Mouse (Mus musculus): ENCODE measurements around the gene Bod1l.

Gene Bod1l

GRCm38 (mm10) chr5:41844147-41844529 is at the start of gene Bod1l:
Gene Bod1l (minus strand): TSS chr5:41844315.
- DNase-seq (ENCODE audit: low read depth, low spot score) = peak; percentile 96

DNA sequence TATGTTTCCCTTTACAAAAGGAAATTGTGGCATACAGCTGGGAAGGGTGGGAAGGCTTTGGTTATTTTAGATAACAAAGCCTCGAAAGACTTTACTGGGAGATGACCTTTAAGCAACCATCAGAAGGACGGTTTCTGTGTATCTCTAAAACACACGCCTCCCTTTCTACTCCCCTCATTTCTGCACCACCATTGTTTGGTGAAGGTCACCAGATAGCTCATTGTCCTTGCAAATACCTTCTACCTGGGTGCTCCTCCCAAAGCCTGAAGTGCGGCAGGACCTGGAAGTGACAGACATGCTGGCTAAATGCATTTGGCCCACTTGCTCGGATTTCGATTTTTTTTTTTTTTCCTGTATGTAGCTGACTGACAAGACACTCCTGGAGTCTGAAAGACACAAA is 49.2 kb upstream of the Bod1l start:
- no peak for DNase-seq (ENCODE audit: low read depth, low spot score)

DNA sequence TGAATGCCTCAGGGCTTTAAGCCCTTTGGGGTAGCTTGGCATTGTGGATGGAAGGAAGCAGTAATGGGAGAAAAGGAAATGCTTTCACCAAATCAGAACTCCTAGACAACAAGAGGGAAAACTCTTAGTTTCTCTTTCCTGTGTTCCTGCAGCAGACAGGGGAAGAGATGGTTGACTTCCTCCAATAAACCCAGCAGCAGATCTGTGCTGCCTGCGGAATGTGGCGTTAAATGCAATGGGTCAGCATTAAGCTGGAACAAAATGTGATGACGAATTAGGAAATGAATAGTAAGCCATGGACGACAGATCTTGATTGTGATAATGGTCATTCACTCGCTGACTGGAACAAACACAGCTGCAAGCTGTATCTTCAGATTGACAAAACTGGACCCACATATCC is 46.8 kb upstream of the Bod1l start:
- DNase-seq (ENCODE audit: low read depth, low spot score) = no peak

- no peak for DNase-seq (ENCODE audit: low read depth, low spot score)
Measured at GRCm38 (mm10) chr5:41889245-41889849, 45.2 kb upstream of the Bod1l start.

DNA sequence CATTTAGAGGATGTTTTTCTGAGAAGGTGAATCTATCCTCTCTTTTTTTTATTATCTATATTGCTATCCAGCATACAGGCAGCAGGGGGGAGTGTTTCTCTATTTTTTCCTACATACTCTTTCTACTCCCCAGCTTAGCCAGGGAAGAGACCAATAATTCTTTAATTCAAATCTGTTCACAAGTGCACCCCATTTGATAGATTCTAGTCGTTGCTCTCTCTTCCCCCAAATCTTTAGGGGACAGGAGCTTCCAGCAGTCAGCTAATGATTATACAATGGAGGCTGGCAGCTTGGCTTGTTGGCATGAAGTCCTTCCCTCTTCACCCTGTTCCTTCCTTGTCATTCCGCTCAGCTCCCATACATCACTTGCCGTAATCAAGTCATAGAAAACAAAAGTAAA is 44.7 kb upstream of the Bod1l start:
- no peak for DNase-seq (ENCODE audit: low read depth, low spot score)

- peak; percentile 52 for DNase-seq (ENCODE audit: low read depth, low spot score)
Measured at GRCm38 (mm10) chr5:41887738-41888137, 43.6 kb upstream of the Bod1l start.

DNA sequence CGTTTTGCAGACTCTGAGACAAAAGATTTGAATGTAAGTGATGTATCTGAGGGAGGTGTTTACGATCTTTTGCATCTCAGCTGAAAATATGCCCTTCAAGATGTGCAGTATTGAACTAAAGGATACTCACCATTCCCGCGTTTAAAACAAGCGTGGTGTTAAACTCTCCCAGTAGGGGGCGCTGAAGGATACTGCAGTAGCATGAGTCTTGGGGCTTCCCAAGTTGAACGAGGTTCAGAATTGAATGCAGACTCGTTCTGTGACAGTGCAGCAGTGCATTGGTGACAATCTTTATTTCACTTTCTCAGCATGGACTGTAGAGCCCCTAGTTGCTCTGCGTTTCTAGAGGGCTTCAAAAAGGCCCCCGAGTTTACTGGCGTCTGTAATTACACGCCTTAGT is 40.4 kb upstream of the Bod1l start:
- peak; percentile 38 for DNase-seq (ENCODE audit: low read depth, low spot score)

- DNase-seq (ENCODE audit: low read depth, low spot score) = no peak
Measured at GRCm38 (mm10) chr5:41871164-41871563, 27.0 kb upstream of the Bod1l start.

DNA sequence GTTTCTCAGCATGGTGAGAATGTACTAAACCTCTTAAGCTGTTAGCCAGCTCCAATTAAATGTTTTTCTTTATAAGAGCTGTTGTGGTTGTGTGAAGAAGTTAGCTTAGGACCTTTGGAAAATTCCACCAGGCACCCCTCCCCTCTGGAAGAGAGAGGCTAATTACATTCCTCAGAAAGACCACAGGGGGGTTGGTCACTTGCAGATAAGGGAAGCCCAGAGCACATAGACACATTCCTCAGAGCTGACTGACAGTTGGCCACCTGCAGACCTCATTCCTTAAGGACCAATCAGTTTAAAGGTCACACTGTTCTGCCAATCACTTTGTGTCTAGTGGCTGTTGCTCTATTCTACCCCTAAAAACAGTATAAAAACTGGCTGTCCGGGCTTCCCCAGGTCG is 11.7 kb upstream of the Bod1l start:
- no peak for DNase-seq (ENCODE audit: low read depth, low spot score)

DNA sequence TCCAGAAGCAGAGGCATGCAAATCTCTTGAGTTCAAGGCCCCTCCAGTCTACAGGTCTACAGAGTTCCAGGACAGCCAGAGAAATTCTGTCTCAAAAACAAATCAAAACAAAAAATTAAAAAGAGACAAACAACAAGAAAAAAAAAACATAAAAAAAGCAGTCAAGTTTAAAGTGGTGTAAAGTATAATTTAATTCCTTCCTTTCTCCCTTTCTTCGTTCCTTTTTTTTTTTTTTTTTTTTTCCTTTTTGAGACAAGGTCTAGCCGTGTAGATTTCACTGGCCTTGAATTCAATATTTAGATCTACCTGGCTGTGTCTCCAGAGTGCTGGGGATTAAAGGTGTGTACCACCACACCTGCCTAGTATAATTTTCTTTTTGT is 1.4 kb upstream of the Bod1l start:
- DNase-seq (ENCODE audit: low read depth, low spot score) = no peak

GRCm38 (mm10) chr5:41844820-41845557 is 874 bp upstream of the Bod1l start:
- peak; percentile 62 for DNase-seq (ENCODE audit: low read depth, low spot score)

DNA sequence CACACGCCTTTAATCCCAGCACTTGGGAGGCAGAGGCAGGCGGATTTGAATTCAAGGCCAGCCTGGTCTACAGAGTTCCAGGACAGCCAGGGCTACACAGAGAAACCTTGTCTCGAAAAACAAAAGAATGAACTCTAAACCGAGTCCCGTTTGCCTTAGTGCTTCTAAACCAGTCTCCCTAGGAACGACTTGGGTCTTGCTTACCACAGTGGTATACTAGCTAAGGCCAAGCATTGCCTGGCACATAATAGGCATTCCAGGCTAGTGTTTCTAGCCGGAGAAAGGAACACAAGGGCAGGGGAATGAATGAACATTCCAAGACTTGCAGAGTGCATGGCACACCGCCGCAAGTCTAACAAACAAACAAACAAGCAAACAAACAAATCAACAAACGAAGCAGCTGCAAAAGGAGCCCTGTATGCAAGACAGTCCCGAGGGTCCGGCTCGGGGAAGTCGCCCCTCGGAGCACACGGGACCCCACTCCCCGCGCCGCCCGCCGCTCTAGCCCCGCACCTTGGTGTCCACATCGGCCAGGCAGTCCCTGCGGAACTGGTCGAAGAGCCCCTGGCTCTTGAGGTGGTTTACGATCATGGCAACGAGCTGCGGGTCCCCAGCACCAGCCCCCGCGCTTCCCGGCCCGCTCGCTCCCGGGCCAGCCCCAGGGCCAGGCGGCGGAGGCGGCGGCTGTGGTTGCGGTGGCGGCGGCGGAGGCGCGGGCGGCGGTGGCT is 532 bp downstream of the Bod1l start:
- DNase-seq (ENCODE audit: low read depth, low spot score) = no peak

- DNase-seq (ENCODE audit: low read depth, low spot score) = peak; percentile 37
Measured at GRCm38 (mm10) chr5:41842681-41843080, 1.4 kb downstream of the Bod1l start.

DNA sequence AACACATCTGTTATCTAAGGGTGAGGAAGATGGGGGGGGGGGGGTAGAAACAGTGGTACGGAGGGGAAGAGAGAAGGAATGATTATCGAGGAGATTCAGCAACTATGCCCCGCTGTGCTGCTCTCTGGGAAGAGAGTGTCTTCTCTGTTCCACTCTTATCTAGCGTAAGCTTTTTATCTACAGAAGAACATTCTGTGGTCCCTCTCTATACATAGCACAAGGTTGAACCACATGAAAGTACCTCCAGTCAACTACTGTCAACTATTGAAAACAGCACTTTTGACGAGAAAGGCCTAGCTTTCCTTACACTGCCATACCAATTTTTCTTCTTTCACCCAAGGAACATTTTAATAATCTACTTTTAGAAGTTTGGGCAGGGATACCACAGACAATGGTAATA is 2.4 kb downstream of the Bod1l start:
- peak; percentile 54 for DNase-seq (ENCODE audit: low read depth, low spot score)

GRCm38 (mm10) chr5:41830100-41830499 is 14.0 kb downstream of the Bod1l start:
- no peak for DNase-seq (ENCODE audit: low read depth, low spot score)

- DNase-seq (ENCODE audit: low read depth, low spot score) = no peak
Measured at GRCm38 (mm10) chr5:41821158-41821557, 23.0 kb downstream of the Bod1l start.

GRCm38 (mm10) chr5:41820530-41820929 is 23.6 kb downstream of the Bod1l start:
- no peak for DNase-seq (ENCODE audit: low read depth, low spot score)

- DNase-seq (ENCODE audit: low read depth, low spot score) = no peak
Measured at GRCm38 (mm10) chr5:41812516-41812915, 31.6 kb downstream of the Bod1l start.

GRCm38 (mm10) chr5:41811279-41811678 is 32.8 kb downstream of the Bod1l start:
- no peak for DNase-seq (ENCODE audit: low read depth, low spot score)

- DNase-seq (ENCODE audit: low read depth, low spot score) = no peak
Measured at GRCm38 (mm10) chr5:41807383-41807782, 36.7 kb downstream of the Bod1l start.

DNA sequence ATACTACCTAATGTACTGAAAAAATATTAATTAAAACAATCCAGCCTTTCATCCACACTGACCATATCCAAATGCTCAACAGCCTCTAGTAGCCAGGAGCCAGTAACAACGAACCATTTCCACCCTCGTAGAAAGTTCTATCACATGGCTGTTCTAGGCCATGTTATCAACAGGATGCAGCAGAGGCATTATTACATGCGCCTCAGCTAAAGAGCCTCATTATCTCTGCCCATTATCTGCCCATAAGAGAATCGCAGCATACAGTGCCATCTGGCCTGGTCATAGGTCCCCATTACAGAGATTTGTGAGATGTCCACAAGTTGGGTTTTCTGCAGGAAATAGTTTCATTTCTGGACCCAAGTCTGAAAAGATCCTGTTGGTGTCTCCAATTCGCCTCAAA is 37.9 kb downstream of the Bod1l start:
- no peak for DNase-seq (ENCODE audit: low read depth, low spot score)

DNA sequence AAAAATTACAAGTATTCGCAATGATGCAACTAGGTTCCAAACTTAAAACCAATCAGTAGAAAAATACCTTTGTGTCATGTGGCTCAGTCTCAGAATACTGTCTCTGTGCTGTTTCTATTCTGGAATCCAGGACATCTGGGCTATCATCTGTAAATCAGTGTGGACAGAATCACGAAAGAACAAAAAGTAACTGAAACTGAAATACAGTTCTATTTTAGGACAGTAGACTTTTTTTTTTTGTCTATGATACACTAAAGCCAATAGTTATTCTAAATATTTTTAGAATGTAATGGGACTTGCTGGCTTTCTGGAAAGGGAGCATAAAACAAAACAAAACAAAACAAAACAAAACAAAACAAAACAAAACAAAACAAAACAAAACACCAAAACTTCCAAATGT is 39.0 kb downstream of the Bod1l start:
- DNase-seq (ENCODE audit: low read depth, low spot score) = no peak

GRCm38 (mm10) chr5:41804643-41805042 is 39.5 kb downstream of the Bod1l start:
- no peak for DNase-seq (ENCODE audit: low read depth, low spot score)
